Mouse (Mus musculus) hindbrain, embryonic 14.5 days (tissue): ENCODE measurements at regions not wholly inside any gene's neighbourhood (a gene's known extent, or its start where the extent isn't known, plus 50 kb on each side); places are given as distances from the start of the nearest gene placed in this dataset.
A peak's percentile ranks its signal among the peaks of the same experiment; 100 is the strongest.

ENCODE experiments used
- ATAC-seq: fragments of 200-750 bp; cut with Nextera tagmentation; 2 replicates; pipeline ENCODE4 v1.8.0; 2017; ENCODE audit warnings: moderate number of reproducible peaks, mild to moderate bottlenecking, moderate TSS enrichment, moderate library complexity; ENCODE audit not compliant: low FRiP score
- DNase-seq: peaks from one replicate; pipeline ENCODE4 v3.0.0-alpha.2; 2015; ENCODE audit warnings: low spot score
- H3K27ac ChIP-seq: fragments of 300-500 bp; sonication (generic); 2 replicates; pipeline ENCODE4 v1.5.1; 2014; ENCODE audit warnings: mild to moderate bottlenecking, moderate library complexity
- H3K27me3 ChIP-seq: fragments of 300-500 bp; sonication (generic); 2 replicates; pipeline ENCODE4 v1.6.1; 2014; ENCODE audit warnings: mild to moderate bottlenecking, low read length, mixed read lengths; ENCODE audit not compliant: control insufficient read depth, insufficient read depth
- H3K36me3 ChIP-seq: fragments of 300-500 bp; sonication (generic); replicated peaks from 2 replicates; pipeline ENCODE4 v1.6.1; 2014; ENCODE audit not compliant: control insufficient read depth, insufficient read depth
- H3K4me1 ChIP-seq: fragments of 300-500 bp; sonication (generic); replicated peaks from 2 replicates; pipeline ENCODE4 v1.6.1; 2014; ENCODE audit warnings: antibody characterized with exemption, low read length, mixed read lengths; ENCODE audit not compliant: control insufficient read depth, insufficient read depth
- H3K4me2 ChIP-seq: fragments of 300-500 bp; sonication (generic); replicated peaks from 2 replicates; pipeline ENCODE4 v1.6.1; 2014; ENCODE audit warnings: mild to moderate bottlenecking, moderate library complexity
- H3K4me3 ChIP-seq: fragments of 300-500 bp; sonication (generic); replicated peaks from 2 replicates; pipeline ENCODE4 v1.5.1; 2014; ENCODE audit warnings: mild to moderate bottlenecking, low read length
- H3K9ac ChIP-seq: fragments of 300-500 bp; sonication (generic); 2 replicates; pipeline ENCODE4 v1.6.1; 2014
- H3K9me3 ChIP-seq: fragments of 300-500 bp; sonication (generic); 2 replicates; pipeline ENCODE4 v1.6.1; 2016; ENCODE audit warnings: low read length; ENCODE audit not compliant: control insufficient read depth
- WGBS: fragments of 180-500 bp; shearing (Covaris S2); extraction: QIAGEN DNeasy Blood & Tissue Kit; methylation state at CpG from one replicate; pipeline ENCODE4 v1.1.7; 2014; 5-methylcytosine and 5-hydroxymethylcytosine counted together

GRCm38 (mm10) chr14:25155008-25155783, 303.8 kb upstream of the Zmiz1 start:
- WGBS, result 57% methylated on average over 7 of the region's 7 CpGs
- DNase-seq, result no peak

GRCm38 (mm10) chr14:25156171-25156570, 302.8 kb upstream of the Zmiz1 start:
- H3K4me1 ChIP-seq, result peaks cover 14% of the 10 kb centered on the region; the same call in 1 of the 2 replicates
- DNase-seq (no peak), ATAC-seq (no peak)
- no peak overlapping the region for H3K4me3 ChIP-seq
- H3K27me3 ChIP-seq, result no peaks in the 10 kb centered on the region
- no peak overlapping the region for H3K9ac ChIP-seq
- no peaks in the 10 kb centered on the region for H3K36me3 ChIP-seq
- 56% methylated on average over 9 of the region's 9 CpGs for WGBS
- no peaks in the 10 kb centered on the region for H3K9me3 ChIP-seq
- H3K27ac ChIP-seq, result 0 out of 2 replicates have a peak overlapping the region, but pooled peaks have one; percentile 17
- no peak overlapping the region for H3K4me2 ChIP-seq

More at GRCm38 (mm10) chr14:25155008-25155783, 303.8 kb upstream of the Zmiz1 start:
- H3K9me3 ChIP-seq, result no peaks in the 10 kb centered on the region
- ATAC-seq, result no peak
- H3K27ac ChIP-seq, result 0 out of 2 replicates have a peak overlapping the region, but pooled peaks have one; percentile 17
- no peak overlapping the region for H3K4me3 ChIP-seq
- peaks cover 14% of the 10 kb centered on the region; the same call in 1 of the 2 replicates for H3K4me1 ChIP-seq
- H3K4me2 ChIP-seq, result no peak overlapping the region
- no peaks in the 10 kb centered on the region for H3K27me3 ChIP-seq
- H3K36me3 ChIP-seq, result no peaks in the 10 kb centered on the region
- H3K9ac ChIP-seq, result no peak overlapping the region

- Histone ChIP-seq H3K36me3 (no peaks in the 10 kb centered on the region), H3K4me2 (no peak overlapping the region), H3K9ac (no peak overlapping the region), H3K9me3 (no peaks in the 10 kb centered on the region), H3K27me3 (no peaks in the 10 kb centered on the region), H3K27ac (no peak overlapping the region), H3K4me3 (no peak overlapping the region), H3K4me1 (no peaks in the 10 kb centered on the region)
- WGBS, result 82% methylated on average over 8 of the region's 8 CpGs
- DNase-seq (no peak), ATAC-seq (no peak)
These were observed 297.2 kb upstream of the Zmiz1 start for GRCm38 (mm10) chr14:25161684-25162321.

- no peak overlapping the region for H3K4me3 ChIP-seq
- no peak overlapping the region for H3K9ac ChIP-seq
- no peak overlapping the region for H3K4me2 ChIP-seq
- H3K9me3 ChIP-seq, result no peaks in the 10 kb centered on the region
- no peaks in the 10 kb centered on the region for H3K36me3 ChIP-seq
- WGBS, result 31% methylated on average over 1 of the region's 1 CpGs
- DNase-seq (no peak), ATAC-seq (no peak)
- H3K4me1 ChIP-seq, result no peaks in the 10 kb centered on the region
- no peak overlapping the region for H3K27ac ChIP-seq
- no peaks in the 10 kb centered on the region for H3K27me3 ChIP-seq
These were observed 292.8 kb upstream of the Zmiz1 start for GRCm38 (mm10) chr14:25166217-25166616.

- no peak overlapping the region for H3K4me3 ChIP-seq
- WGBS, result 54% methylated on average over 4 of the region's 4 CpGs
- H3K9ac ChIP-seq, result no peak overlapping the region
- no peaks in the 10 kb centered on the region for H3K36me3 ChIP-seq
- no peak overlapping the region for H3K27ac ChIP-seq
- no peaks in the 10 kb centered on the region for H3K9me3 ChIP-seq
- ATAC-seq, result no peak
- H3K4me2 ChIP-seq, result no peak overlapping the region
- DNase-seq, result no peak
- H3K4me1 ChIP-seq, result no peaks in the 10 kb centered on the region
- H3K27me3 ChIP-seq, result no peaks in the 10 kb centered on the region
These were observed 291.4 kb upstream of the Zmiz1 start for GRCm38 (mm10) chr14:25167604-25168003.

- ATAC-seq, result no peak
- no peaks in the 10 kb centered on the region for H3K4me1 ChIP-seq
- no peaks in the 10 kb centered on the region for H3K9me3 ChIP-seq
- no peak overlapping the region for H3K4me2 ChIP-seq
- H3K27me3 ChIP-seq, result no peaks in the 10 kb centered on the region
- H3K9ac ChIP-seq, result no peak overlapping the region
- no peak for DNase-seq
- H3K4me3 ChIP-seq, result no peak overlapping the region
- H3K36me3 ChIP-seq, result no peaks in the 10 kb centered on the region
- no peak overlapping the region for H3K27ac ChIP-seq
- WGBS, result 61% methylated on average over 5 of the region's 5 CpGs
These were observed 290.7 kb upstream of the Zmiz1 start for GRCm38 (mm10) chr14:25168310-25168709.

- H3K27ac ChIP-seq, result no peak overlapping the region
- no peaks in the 10 kb centered on the region for H3K4me1 ChIP-seq
- no peaks in the 10 kb centered on the region for H3K36me3 ChIP-seq
- H3K4me3 ChIP-seq, result no peak overlapping the region
- DNase-seq, result no peak
- 80% methylated on average over 6 of the region's 6 CpGs for WGBS
- H3K4me2 ChIP-seq, result no peak overlapping the region
- H3K9ac ChIP-seq, result no peak overlapping the region
- H3K27me3 ChIP-seq, result no peaks in the 10 kb centered on the region
- no peak for ATAC-seq
- H3K9me3 ChIP-seq, result no peaks in the 10 kb centered on the region
These were observed 285.7 kb upstream of the Zmiz1 start for GRCm38 (mm10) chr14:25173281-25173680.

- Histone ChIP-seq H3K9ac (no peak overlapping the region), H3K4me3 (no peak overlapping the region), H3K27ac (no peak overlapping the region), H3K36me3 (no peaks in the 10 kb centered on the region), H3K9me3 (no peaks in the 10 kb centered on the region), H3K4me2 (no peak overlapping the region), H3K4me1 (no peaks in the 10 kb centered on the region), H3K27me3 (no peaks in the 10 kb centered on the region)
- 79% methylated on average over 6 of the region's 6 CpGs for WGBS
- ATAC-seq (no peak), DNase-seq (no peak)
These were observed 285.1 kb upstream of the Zmiz1 start for GRCm38 (mm10) chr14:25173873-25174272.

- no peak for ATAC-seq
- 63% methylated on average over 2 of the region's 2 CpGs for WGBS
- Histone ChIP-seq H3K4me1 (0 out of 2 replicates have a peak, but pooled peaks cover 2% of the 10 kb centered on the region), H3K4me3 (no peak overlapping the region), H3K9ac (no peak overlapping the region), H3K4me2 (no peak overlapping the region), H3K9me3 (no peaks in the 10 kb centered on the region), H3K36me3 (no peaks in the 10 kb centered on the region), H3K27ac (no peak overlapping the region), H3K27me3 (no peaks in the 10 kb centered on the region)
- no peak for DNase-seq
These were observed 284.6 kb upstream of the Zmiz1 start for GRCm38 (mm10) chr14:25174402-25174801.
